Mouse (Mus musculus): ENCODE results near the gene Themis.

DNA sequence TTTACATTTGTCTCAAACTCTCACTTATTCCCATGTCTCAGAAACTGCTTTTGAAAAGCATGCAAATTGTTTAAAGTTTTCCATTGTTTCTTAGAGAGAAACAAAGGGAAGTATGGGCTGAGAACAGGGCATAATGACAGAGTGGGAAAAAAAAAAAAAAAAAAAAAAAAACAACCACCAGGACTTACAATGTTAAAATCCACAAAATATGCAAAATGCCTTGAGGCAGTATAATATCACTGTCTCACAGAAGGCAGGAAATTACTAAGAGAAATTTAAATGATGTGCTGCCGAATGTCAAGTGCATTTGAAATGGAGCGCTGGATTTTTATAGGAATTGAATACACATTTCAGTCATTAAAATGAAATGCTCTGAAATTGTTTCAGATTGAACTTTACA is 26.3 kb upstream of the Themis start:
- TF ChIP-seq CTCF (IDR thresholded peaks at IDR 0.05; ENCODE audit: borderline replicate concordance, insufficient read depth, low read length) = no peak
- TF ChIP-seq POLR2A (IDR thresholded peaks at IDR 0.05; ENCODE audit: low read depth, low read length) = no peak

Measured in embryonic fibroblast, embryonic 13.5 days (primary cell).